Mouse (Mus musculus) heart, embryonic 16.5 days (tissue): ENCODE data around the gene Kif28. TPM values are rescaled to one million over a fixed set of nuclear protein-coding genes. Genes with fewer than 3 reads are reported as not detected.
"Not testable (repeated sequence)": the region's sequence is repeated elsewhere in the genome, so short reads cannot be mapped to it uniquely, and the experiment has no call there.

Experiments used
- ATAC-seq: fragments of 200-750 bp; cut with Nextera tagmentation; replicated peaks from 2 replicates; pipeline ENCODE4 v1.8.0; 2017; ENCODE audit warnings: moderate number of reproducible peaks; ENCODE audit not compliant: insufficient read depth, low FRiP score; ENCODE audit errors: extremely low read depth
- H3K27ac ChIP-seq: fragments of 300-500 bp; sonication (generic); 2 replicates; pipeline ENCODE4 v1.5.1; 2014; ENCODE audit warnings: mild to moderate bottlenecking, low read length, control low read depth, moderate library complexity
- H3K27me3 ChIP-seq: fragments of 300-500 bp; sonication (generic); 2 replicates; pipeline ENCODE4 v1.6.1; 2014; ENCODE audit warnings: low read length, mixed read lengths; ENCODE audit not compliant: control insufficient read depth, insufficient read depth
- H3K36me3 ChIP-seq: fragments of 300-500 bp; sonication (generic); 2 replicates; pipeline ENCODE4 v1.6.1; 2014; ENCODE audit not compliant: control insufficient read depth, insufficient read depth
- H3K4me1 ChIP-seq: fragments of 300-500 bp; sonication (generic); 2 replicates; pipeline ENCODE4 v1.6.1; 2014; ENCODE audit warnings: low read length, mixed read lengths; ENCODE audit not compliant: control insufficient read depth, insufficient read depth
- H3K4me2 ChIP-seq: fragments of 300-500 bp; sonication (generic); 2 replicates; pipeline ENCODE4 v1.6.1; 2014; ENCODE audit warnings: low read depth, mild to moderate bottlenecking, control low read depth, low read length
- H3K4me3 ChIP-seq: fragments of 300-500 bp; sonication (generic); 2 replicates; pipeline ENCODE4 v1.5.1; 2014; ENCODE audit warnings: mild to moderate bottlenecking, control low read depth, low read length
- H3K9ac ChIP-seq: fragments of 300-500 bp; sonication (generic); 2 replicates; pipeline ENCODE4 v1.6.1; 2014; ENCODE audit warnings: low read length, control low read depth
- H3K9me3 ChIP-seq: fragments of 300-500 bp; sonication (generic); replicated peaks from 2 replicates; pipeline ENCODE4 v1.6.1; 2016; ENCODE audit warnings: low read length; ENCODE audit not compliant: control insufficient read depth
- WGBS: fragments of 180-500 bp; shearing (Covaris S2); extraction: QIAGEN DNeasy Blood & Tissue Kit; methylation state at CpG from one replicate; pipeline ENCODE4 v1.1.7; 2014; 5-methylcytosine and 5-hydroxymethylcytosine counted together
- polyA plus RNA-seq: library from polyadenylated mRNA; unstranded; fragments of >200 nt; fragmentation: Nextera tagmentation; extraction: Ambion mirVana; gene quantifications from 2 replicates; pipeline ENCODE4 v1.2.1, GENCODE M21; 2015

Kif28 gene
- polyA plus RNA-seq, 1 experiment from 2014 or later = 0.05 TPM

- Histone ChIP-seq H3K4me2 (no peak overlapping the region), H3K9me3 (no peaks in the 10 kb centered on the region), H3K4me1 (no peaks in the 10 kb centered on the region), H3K9ac (no peak overlapping the region), H3K4me3 (no peak overlapping the region), H3K27ac (no peak overlapping the region), H3K36me3 (peaks cover 26% of the 10 kb centered on the region), H3K27me3 (no peaks in the 10 kb centered on the region)
- WGBS = 74% methylated on average over 4 of the region's 4 CpGs
- no peak for ATAC-seq
These were observed 1.4 kb downstream of the Kif28 start for GRCm38 (mm10) chr1:179743593-179744193.

- no peak for ATAC-seq
- H3K4me1 ChIP-seq = no peaks in the 10 kb centered on the region
- 86% methylated on average over 3 of the region's 3 CpGs for WGBS
These were observed 8.6 kb downstream of the Kif28 start for GRCm38 (mm10) chr1:179736483-179736882.

GRCm38 (mm10) chr1:179734500-179735474 is 10.3 kb downstream of the Kif28 start:
- Histone ChIP-seq H3K4me2 (peak overlapping the region; percentile 20), H3K36me3 (no peaks in the 10 kb centered on the region), H3K27me3 (no peaks in the 10 kb centered on the region), H3K4me1 (no peaks in the 10 kb centered on the region), H3K4me3 (peak overlapping the region; percentile 1; the same call in 1 of the 2 replicates), H3K9me3 (no peaks in the 10 kb centered on the region), H3K9ac (no peak overlapping the region), H3K27ac (no peak overlapping the region)
- 32% methylated on average over 15 of the region's 15 CpGs for WGBS
- ATAC-seq = no peak

More at GRCm38 (mm10) chr1:179736483-179736882, 8.6 kb downstream of the Kif28 start:
- Histone ChIP-seq H3K9ac (no peak overlapping the region), H3K27me3 (no peaks in the 10 kb centered on the region), H3K4me3 (no peak overlapping the region), H3K4me2 (no peak overlapping the region), H3K9me3 (no peaks in the 10 kb centered on the region), H3K27ac (no peak overlapping the region), H3K36me3 (no peaks in the 10 kb centered on the region)

- 75% methylated on average over 3 of the region's 3 CpGs for WGBS
- H3K4me2 ChIP-seq = no peak overlapping the region
- H3K9ac ChIP-seq = no peak overlapping the region
- H3K9me3 ChIP-seq = 0 out of 2 replicates have a peak, but pooled peaks cover 2% of the 10 kb centered on the region
- H3K36me3 ChIP-seq = no peaks in the 10 kb centered on the region
- no peaks in the 10 kb centered on the region for H3K4me1 ChIP-seq
- H3K4me3 ChIP-seq = no peak overlapping the region
- H3K27ac ChIP-seq = no peak overlapping the region
- no peaks in the 10 kb centered on the region for H3K27me3 ChIP-seq
- no peak for ATAC-seq
These were observed 13.7 kb downstream of the Kif28 start for GRCm38 (mm10) chr1:179731391-179731790.

- Histone ChIP-seq H3K9ac (no peak overlapping the region), H3K27ac (no peak overlapping the region), H3K36me3 (no peaks in the 10 kb centered on the region), H3K27me3 (no peaks in the 10 kb centered on the region), H3K9me3 (0 out of 2 replicates have a peak, but pooled peaks cover 2% of the 10 kb centered on the region), H3K4me2 (no peak overlapping the region), H3K4me3 (no peak overlapping the region), H3K4me1 (no peaks in the 10 kb centered on the region)
- WGBS = 85% methylated on average over 10 of the region's 10 CpGs
- ATAC-seq = no peak
These were observed 16.4 kb downstream of the Kif28 start for GRCm38 (mm10) chr1:179728661-179729060.

GRCm38 (mm10) chr1:179722811-179723469 is 22.1 kb downstream of the Kif28 start:
- no peak overlapping the region for H3K4me3 ChIP-seq
- H3K4me2 ChIP-seq = no peak overlapping the region
- H3K36me3 ChIP-seq = no peaks in the 10 kb centered on the region
- no peaks in the 10 kb centered on the region for H3K9me3 ChIP-seq
- H3K4me1 ChIP-seq = peaks cover 3% of the 10 kb centered on the region; the same call in 1 of the 2 replicates
- no peaks in the 10 kb centered on the region for H3K27me3 ChIP-seq
- H3K9ac ChIP-seq = no peak overlapping the region
- WGBS = 70% methylated on average over 8 of the region's 8 CpGs
- no peak overlapping the region for H3K27ac ChIP-seq
- no peak for ATAC-seq

GRCm38 (mm10) chr1:179715786-179716185 is 29.3 kb downstream of the Kif28 start:
- no peak overlapping the region for H3K4me3 ChIP-seq

GRCm38 (mm10) chr1:179715289-179715688 is 29.8 kb downstream of the Kif28 start:
- H3K9me3 ChIP-seq, H3K27me3 ChIP-seq, H3K4me2 ChIP-seq, H3K4me1 ChIP-seq, H3K9ac ChIP-seq, ATAC-seq, H3K27ac ChIP-seq, H3K4me3 ChIP-seq, H3K36me3 ChIP-seq: not testable (repeated sequence)
- 64% methylated on average over 4 of the region's 4 CpGs for WGBS

More at GRCm38 (mm10) chr1:179715786-179716185, 29.3 kb downstream of the Kif28 start:
- ATAC-seq = no peak
- Histone ChIP-seq H3K36me3 (no peaks in the 10 kb centered on the region), H3K4me2 (no peak overlapping the region), H3K9ac (no peak overlapping the region), H3K9me3 (no peaks in the 10 kb centered on the region; the same call in 1 of the 2 replicates), H3K27me3 (no peaks in the 10 kb centered on the region), H3K4me1 (no peaks in the 10 kb centered on the region), H3K27ac (no peak overlapping the region)
- 80% methylated on average over 4 of the region's 4 CpGs for WGBS
